Mouse (Mus musculus): Measurements from ENCODE around the gene 2200002D01Rik. TPM values are rescaled to one million over a fixed set of nuclear protein-coding genes. Genes with fewer than 3 reads are reported as not detected.

The 2200002D01Rik gene
- polyA plus RNA-seq, 1 experiment from 2014 or later, result 6.3 TPM

GRCm38 (mm10) chr7:29233745-29234144 lies 14.5 kb downstream of the 2200002D01Rik start:
- 23% methylated on average over 6 of the region's 6 CpGs for WGBS (ENCODE audit: insufficient replicate concordance)
- Histone ChIP-seq H3K27me3 (peaks cover 50% of the 10 kb centered on the region), H3K4me3 (replicated peaks) (no peak overlapping the region), H3K9ac (no peak overlapping the region), H3K4me2 (no peak overlapping the region), H3K9me3 (replicated peaks) (no peaks in the 10 kb centered on the region), H3K4me1 (replicated peaks) (peaks cover 19% of the 10 kb centered on the region), H3K27ac (replicated peaks) (no peak overlapping the region), H3K36me3 (replicated peaks) (no peaks in the 10 kb centered on the region)
- ATAC-seq (ENCODE audit: insufficient read depth), result no peak

GRCm38 (mm10) chr7:29232247-29233013 lies 15.8 kb downstream of the 2200002D01Rik start, which contains the start of gene Kcnk6:
Gene Kcnk6 (minus strand): TSS chr7:29232515.
- Histone ChIP-seq H3K4me3 (replicated peaks) (peak within 1 kb of the TSS; percentile 56), H3K4me2 (peak within 1 kb of the TSS; percentile 65), H3K9me3 (replicated peaks) (no peaks in the 10 kb centered on the region), H3K4me1 (replicated peaks) (peaks cover 12% of the 10 kb centered on the region), H3K9ac (peak within 1 kb of the TSS; percentile 37), H3K27ac (replicated peaks) (peak within 1 kb of the TSS; percentile 41; the same call in 1 of the 2 replicates), H3K36me3 (replicated peaks) (no peaks in the 10 kb centered on the region), H3K27me3 (peaks cover 50% of the 10 kb centered on the region)
- WGBS (ENCODE audit: insufficient replicate concordance), result 1% methylated on average over 62 of the region's 62 CpGs
- no peak for ATAC-seq (ENCODE audit: insufficient read depth)

GRCm38 (mm10) chr7:29231517-29231916 lies 16.7 kb downstream of the 2200002D01Rik start:
- ATAC-seq (ENCODE audit: insufficient read depth), result peak; percentile 23; the same call in 1 of the 2 replicates
- no peak overlapping the region for H3K27ac ChIP-seq (replicated peaks)
- H3K4me3 ChIP-seq (replicated peaks), result peak overlapping the region; percentile 56
- H3K4me2 ChIP-seq, result peak overlapping the region; percentile 65
- 30% methylated on average over 3 of the region's 3 CpGs for WGBS (ENCODE audit: insufficient replicate concordance)
- no peak overlapping the region for H3K9ac ChIP-seq
- peaks cover 50% of the 10 kb centered on the region for H3K27me3 ChIP-seq
- peaks cover 11% of the 10 kb centered on the region; the same call in 1 of the 2 replicates for H3K4me1 ChIP-seq (replicated peaks)
- H3K9me3 ChIP-seq (replicated peaks), result no peaks in the 10 kb centered on the region
- H3K36me3 ChIP-seq (replicated peaks), result no peaks in the 10 kb centered on the region

- H3K4me3 ChIP-seq (replicated peaks), result no peak overlapping the region
- no peak overlapping the region for H3K27ac ChIP-seq (replicated peaks)
- H3K27me3 ChIP-seq, result peaks cover 50% of the 10 kb centered on the region
- 19% methylated on average over 3 of the region's 3 CpGs for WGBS (ENCODE audit: insufficient replicate concordance)
- H3K4me1 ChIP-seq (replicated peaks), result peaks cover 11% of the 10 kb centered on the region; the same call in 1 of the 2 replicates
- no peak overlapping the region for H3K9ac ChIP-seq
- H3K9me3 ChIP-seq (replicated peaks), result no peaks in the 10 kb centered on the region
- H3K36me3 ChIP-seq (replicated peaks), result no peaks in the 10 kb centered on the region
- H3K4me2 ChIP-seq, result no peak overlapping the region
- no peak for ATAC-seq (ENCODE audit: insufficient read depth)
Measured at GRCm38 (mm10) chr7:29230560-29230959, 17.7 kb downstream of the 2200002D01Rik start.

- Histone ChIP-seq H3K4me2 (no peak overlapping the region), H3K36me3 (replicated peaks) (no peaks in the 10 kb centered on the region), H3K4me3 (replicated peaks) (no peak overlapping the region), H3K9me3 (replicated peaks) (no peaks in the 10 kb centered on the region), H3K9ac (no peak overlapping the region), H3K27me3 (peaks cover 44% of the 10 kb centered on the region), H3K27ac (replicated peaks) (no peak overlapping the region), H3K4me1 (replicated peaks) (peaks cover 11% of the 10 kb centered on the region; the same call in 1 of the 2 replicates)
- no peak for ATAC-seq (ENCODE audit: insufficient read depth)
- 25% methylated on average over 4 of the region's 4 CpGs for WGBS (ENCODE audit: insufficient replicate concordance)
Measured at GRCm38 (mm10) chr7:29228202-29228601, 20.1 kb downstream of the 2200002D01Rik start.

GRCm38 (mm10) chr7:29225520-29225919 lies 22.7 kb downstream of the 2200002D01Rik start:
- peaks cover 18% of the 10 kb centered on the region for H3K27me3 ChIP-seq
- ATAC-seq (ENCODE audit: insufficient read depth), result no peak
- H3K4me2 ChIP-seq, result no peak overlapping the region
- H3K9me3 ChIP-seq (replicated peaks), result no peaks in the 10 kb centered on the region
- H3K9ac ChIP-seq, result no peak overlapping the region
- peaks cover 3% of the 10 kb centered on the region; the same call in 1 of the 2 replicates for H3K4me1 ChIP-seq (replicated peaks)
- H3K27ac ChIP-seq (replicated peaks), result no peak overlapping the region
- WGBS (ENCODE audit: insufficient replicate concordance), result 68% methylated on average over 13 of the region's 13 CpGs
- no peaks in the 10 kb centered on the region for H3K36me3 ChIP-seq (replicated peaks)
- H3K4me3 ChIP-seq (replicated peaks), result no peak overlapping the region

- Histone ChIP-seq H3K4me3 (replicated peaks) (no peak overlapping the region), H3K4me1 (replicated peaks) (peaks cover 3% of the 10 kb centered on the region; the same call in 1 of the 2 replicates), H3K36me3 (replicated peaks) (no peaks in the 10 kb centered on the region), H3K9ac (no peak overlapping the region), H3K4me2 (no peak overlapping the region), H3K9me3 (replicated peaks) (0 out of 2 replicates have a peak, but pooled peaks cover 6% of the 10 kb centered on the region), H3K27me3 (peaks cover 11% of the 10 kb centered on the region), H3K27ac (replicated peaks) (no peak overlapping the region)
- whole genome bisulfite sequencing (ENCODE audit: insufficient replicate concordance), result 42% methylated on average over 16 of the region's 16 CpGs
- ATAC-seq (ENCODE audit: insufficient read depth), result no peak
Measured at GRCm38 (mm10) chr7:29224756-29225394, 23.4 kb downstream of the 2200002D01Rik start.

- Histone ChIP-seq H3K27ac (replicated peaks) (no peak overlapping the region), H3K4me3 (replicated peaks) (no peak overlapping the region), H3K36me3 (replicated peaks) (no peaks in the 10 kb centered on the region), H3K9me3 (replicated peaks) (0 out of 2 replicates have a peak, but pooled peaks cover 4% of the 10 kb centered on the region), H3K27me3 (peaks cover 5% of the 10 kb centered on the region; the same call in 1 of the 2 replicates), H3K4me1 (replicated peaks) (peaks cover 19% of the 10 kb centered on the region), H3K4me2 (no peak overlapping the region), H3K9ac (no peak overlapping the region)
- WGBS (ENCODE audit: insufficient replicate concordance), result 59% methylated on average over 15 of the region's 15 CpGs
- ATAC-seq (ENCODE audit: insufficient read depth), result no peak
Measured at GRCm38 (mm10) chr7:29214846-29215245, 33.4 kb downstream of the 2200002D01Rik start.

- 57% methylated on average over 2 of the region's 2 CpGs for WGBS (ENCODE audit: insufficient replicate concordance)
- Histone ChIP-seq H3K9ac (no peak overlapping the region), H3K27ac (replicated peaks) (no peak overlapping the region), H3K4me1 (replicated peaks) (peaks cover 19% of the 10 kb centered on the region), H3K9me3 (replicated peaks) (no peaks in the 10 kb centered on the region), H3K4me3 (replicated peaks) (no peak overlapping the region), H3K36me3 (replicated peaks) (no peaks in the 10 kb centered on the region), H3K27me3 (peaks cover 5% of the 10 kb centered on the region; the same call in 1 of the 2 replicates), H3K4me2 (no peak overlapping the region)
- no peak for ATAC-seq (ENCODE audit: insufficient read depth)
Measured at GRCm38 (mm10) chr7:29214236-29214635, 34.0 kb downstream of the 2200002D01Rik start.

GRCm38 (mm10) chr7:29213675-29214082 lies 34.6 kb downstream of the 2200002D01Rik start, which contains the start of gene Catsperg1:
Gene Catsperg1 (minus strand): TSS chr7:29214035.
- Histone ChIP-seq H3K27me3 (peaks cover 5% of the 10 kb centered on the region; the same call in 1 of the 2 replicates), H3K4me3 (replicated peaks) (no peak within 1 kb of the TSS), H3K9me3 (replicated peaks) (no peaks in the 10 kb centered on the region), H3K9ac (no peak within 1 kb of the TSS), H3K4me2 (no peak within 1 kb of the TSS), H3K4me1 (replicated peaks) (peaks cover 19% of the 10 kb centered on the region), H3K36me3 (replicated peaks) (no peaks in the 10 kb centered on the region), H3K27ac (replicated peaks) (no peak within 1 kb of the TSS)
- WGBS (ENCODE audit: insufficient replicate concordance), result 25% methylated on average over 20 of the region's 20 CpGs
- ATAC-seq (ENCODE audit: insufficient read depth), result no peak
